ENCODE assay signal across 9 mouse cellular contexts in the genomic region with DNA sequence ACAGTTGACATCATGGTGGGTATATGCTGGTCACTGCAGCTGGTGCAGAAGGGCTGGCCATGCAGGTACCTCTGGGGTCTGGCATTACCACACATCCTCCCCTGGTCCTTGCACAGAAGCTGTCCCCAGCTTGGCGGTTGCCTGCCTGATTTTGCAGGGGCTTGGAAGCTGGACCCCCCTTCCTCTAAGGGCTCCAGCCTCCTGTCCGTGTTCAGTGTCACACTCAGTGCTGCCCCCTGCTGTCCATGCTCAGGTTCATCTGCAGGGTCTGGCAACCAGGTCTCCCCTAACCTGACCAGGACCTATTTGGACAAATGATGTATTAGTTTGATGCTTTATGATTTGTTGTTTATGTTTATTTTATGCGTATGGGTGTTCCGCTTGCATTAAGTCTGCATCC. TPM values are rescaled to one million over a fixed set of nuclear protein-coding genes. Genes with fewer than 3 reads are reported as not detected.
DNase-seq lines count a peak whose midpoint lies in the region; ATAC-seq and TF ChIP-seq lines count a peak whose summit lies in the region.
"Had no signal": no experiment of that assay in that cellular context is flagged by ENCODE, and none has a peak within 500 bp of the region (broad histone marks: within the 10 kb centered on the region; RNA-seq: fewer than 3 reads in every experiment).

No protein-coding gene starts in this region.

- H3K9me3 ChIP-seq in forebrain, embryonic 11.5 days (ENCODE audit: control insufficient read depth, low read length), result no peaks in the 10 kb centered on the region
- no peaks in the 10 kb centered on the region for H3K9me3 ChIP-seq in forebrain, embryonic 16.5 days (ENCODE audit: control insufficient read depth, low read length)
- H3K9me3 ChIP-seq in neural tube, embryonic 15.5 days (replicated peaks), result no peaks in the 10 kb centered on the region
- no peaks in the 10 kb centered on the region for H3K9me3 ChIP-seq in lung, postnatal 0 days (ENCODE audit: low read length)

- H3K4me2 ChIP-seq in forebrain, embryonic 11.5 days (ENCODE audit: low read depth, low read length, severe bottlenecking), result no peak overlapping the region
- H3K4me2 ChIP-seq in forebrain, embryonic 16.5 days (ENCODE audit: low read length), result no peak overlapping the region
- H3K4me2 ChIP-seq in neural tube, embryonic 15.5 days, result no peak overlapping the region
- H3K4me2 ChIP-seq in lung, postnatal 0 days (replicated peaks; ENCODE audit: low read depth, low read length), result no peak overlapping the region
- H3K4me2 ChIP-seq: limb, embryonic 12.5 days had no signal

- no peaks in the 10 kb centered on the region for H3K27me3 ChIP-seq in forebrain, embryonic 11.5 days (ENCODE audit: control insufficient read depth, insufficient read depth, low read length)
- H3K27me3 ChIP-seq in forebrain, embryonic 16.5 days (replicated peaks; ENCODE audit: control insufficient read depth, insufficient read depth, low read length), result no peaks in the 10 kb centered on the region
- no peaks in the 10 kb centered on the region for H3K27me3 ChIP-seq in neural tube, embryonic 15.5 days (replicated peaks)
- no peaks in the 10 kb centered on the region for H3K27me3 ChIP-seq in lung, postnatal 0 days (replicated peaks; ENCODE audit: insufficient read depth, low read length)
- no peaks in the 10 kb centered on the region for H3K27me3 ChIP-seq in spleen, adult 2 months (ENCODE audit: control insufficient read depth, insufficient read depth, low read length)
- H3K27me3 ChIP-seq: limb, embryonic 12.5 days had no signal

- peak; percentile 74 for DNase-seq in forebrain, embryonic 11.5 days (ENCODE audit: low spot score)
- peak; percentile 65 for DNase-seq in neural tube, embryonic 10.5 days (ENCODE audit: extremely low spot score, low spot score)
- peak; percentile 64 for DNase-seq in brain, adult 2 months (ENCODE audit: low read depth, low spot score)
- DNase-seq in gastrocnemius, adult 2 months, result peak; percentile 62
- peak; percentile 22 for DNase-seq in lung, postnatal 0 days (ENCODE audit: low spot score)
- peak in 1 of 2 experiments; percentile 60 for DNase-seq in spleen, adult 2 months (ENCODE audit: low read depth in 1 of 2, low spot score in 2 of 2)

- no peak overlapping the region for H3K4me3 ChIP-seq in forebrain, embryonic 11.5 days (ENCODE audit: low read depth, low read length)
- no peak overlapping the region for H3K4me3 ChIP-seq in forebrain, embryonic 16.5 days (replicated peaks; ENCODE audit: low read length)
- no peak overlapping the region for H3K4me3 ChIP-seq in neural tube, embryonic 15.5 days (replicated peaks)
- H3K4me3 ChIP-seq in gastrocnemius, adult 2 months, result no peak overlapping the region
- no peak overlapping the region for H3K4me3 ChIP-seq in lung, postnatal 0 days (ENCODE audit: low read depth, low read length)
- H3K4me3 ChIP-seq in spleen, adult 2 months (ENCODE audit: extremely low read depth, insufficient read depth, insufficient read length), result no peak overlapping the region
- H3K4me3 ChIP-seq: limb, embryonic 12.5 days had no signal

- no peaks in the 10 kb centered on the region; the same call in 1 of the 2 replicates for H3K36me3 ChIP-seq in forebrain, embryonic 11.5 days (ENCODE audit: control insufficient read depth, insufficient read depth, low read length)
- peaks cover 8% of the 10 kb centered on the region; the same call in 1 of the 2 replicates for H3K36me3 ChIP-seq in forebrain, embryonic 16.5 days (ENCODE audit: control insufficient read depth, insufficient read depth)
- peaks cover 46% of the 10 kb centered on the region for H3K36me3 ChIP-seq in neural tube, embryonic 15.5 days
- peaks cover 12% of the 10 kb centered on the region; the same call in 1 of the 2 replicates for H3K36me3 ChIP-seq in lung, postnatal 0 days (ENCODE audit: insufficient read depth, low read length)
- H3K36me3 ChIP-seq in spleen, adult 2 months (ENCODE audit: control insufficient read depth, insufficient read depth, low read length), result peaks cover 12% of the 10 kb centered on the region

- no peaks in the 10 kb centered on the region for H3K4me1 ChIP-seq in forebrain, embryonic 11.5 days (replicated peaks; ENCODE audit: control insufficient read depth, insufficient read depth, low read length)
- no peaks in the 10 kb centered on the region for H3K4me1 ChIP-seq in forebrain, embryonic 16.5 days (replicated peaks; ENCODE audit: control insufficient read depth, insufficient read depth, low read length)
- H3K4me1 ChIP-seq in neural tube, embryonic 15.5 days, result no peaks in the 10 kb centered on the region
- H3K4me1 ChIP-seq in lung, postnatal 0 days (ENCODE audit: insufficient read depth, low read depth, low read length), result no peaks in the 10 kb centered on the region
- no peaks in the 10 kb centered on the region for H3K4me1 ChIP-seq in spleen, adult 2 months (ENCODE audit: control insufficient read depth, insufficient read depth, insufficient read length)
- H3K4me1 ChIP-seq: limb, embryonic 12.5 days had no signal

- no peak for TF ChIP-seq POLR2A in spleen, adult 2 months (IDR thresholded peaks at IDR 0.05; ENCODE audit: low read depth, low read length)

- 59% methylated on average over 4 of the region's 4 CpGs for WGBS in forebrain, embryonic 11.5 days
- WGBS in forebrain, embryonic 16.5 days, result 69% methylated on average over 4 of the region's 4 CpGs
- WGBS in neural tube, embryonic 15.5 days, result 70% methylated on average over 4 of the region's 4 CpGs
- 69% methylated on average over 4 of the region's 4 CpGs for WGBS in lung, postnatal 0 days
- 78% methylated on average over 4 of the region's 4 CpGs for WGBS in spleen, adult 2 months

- no peak for TF ChIP-seq EP300 in lung, postnatal 0 days (IDR thresholded peaks at IDR 0.05)

- peak; percentile 70 for TF ChIP-seq CTCF in gastrocnemius, adult 2 months (IDR thresholded peaks at IDR 0.05)
- peak; percentile 76 for TF ChIP-seq CTCF in lung, postnatal 0 days (IDR thresholded peaks at IDR 0.05)
- TF ChIP-seq CTCF in spleen, adult 2 months (IDR thresholded peaks at IDR 0.05; ENCODE audit: extremely low read depth, insufficient read depth, insufficient read length, insufficient replicate concordance), result peak; percentile 69; the same call in 1 of the 2 replicates

- intact Hi-C loops in gastrocnemius, adult 2 months (cut with DNase I), result no loop called here

- H3K9ac ChIP-seq in forebrain, embryonic 11.5 days (ENCODE audit: low read length), result no peak overlapping the region
- no peak overlapping the region for H3K9ac ChIP-seq in forebrain, embryonic 16.5 days (replicated peaks; ENCODE audit: low read depth, low read length)
- no peak overlapping the region for H3K9ac ChIP-seq in neural tube, embryonic 15.5 days (replicated peaks)
- H3K9ac ChIP-seq in lung, postnatal 0 days (replicated peaks; ENCODE audit: low read depth), result no peak overlapping the region
- H3K9ac ChIP-seq: limb, embryonic 12.5 days had no signal

- ATAC-seq in forebrain, embryonic 11.5 days (replicated peaks; ENCODE audit: low FRiP score), result peak; percentile 64
- no peak for ATAC-seq in forebrain, embryonic 16.5 days
- ATAC-seq in neural tube, embryonic 15.5 days (ENCODE audit: low FRiP score), result no peak
- ATAC-seq in lung, postnatal 0 days, result no peak

- no peak overlapping the region for H3K27ac ChIP-seq in forebrain, embryonic 11.5 days (ENCODE audit: low read depth, low read length)
- H3K27ac ChIP-seq in forebrain, embryonic 16.5 days (ENCODE audit: low read length), result no peak overlapping the region
- no peak overlapping the region for H3K27ac ChIP-seq in neural tube, embryonic 15.5 days (replicated peaks)
- no peak overlapping the region for H3K27ac ChIP-seq in gastrocnemius, adult 2 months
- no peak overlapping the region for H3K27ac ChIP-seq in lung, postnatal 0 days (ENCODE audit: low read length)
- H3K27ac ChIP-seq in spleen, adult 2 months (ENCODE audit: insufficient read depth, low read length), result no peak overlapping the region
- H3K27ac ChIP-seq: limb, embryonic 12.5 days had no signal

RNA-seq across cellular contexts. Expression of a gene that starts 15.2 kb away (rescaled TPM):
- polyA plus RNA-seq in forebrain, embryonic 11.5 days (2014; fragmentation: Nextera tagmentation; extraction: Ambion mirVana), result 140 and 143 TPM in 2 replicates
- polyA plus RNA-seq in forebrain, embryonic 16.5 days (2015; fragmentation: Nextera tagmentation; extraction: Ambion mirVana), result 46.3 and 47.7 TPM in 2 replicates
- 38.7 and 54.4 TPM in 2 replicates for polyA plus RNA-seq in neural tube, embryonic 15.5 days (2015; fragmentation: Nextera tagmentation; extraction: Ambion mirVana)
- 10 to 100 TPM; 18.7 to 19.9 TPM for total RNA-seq in gastrocnemius, adult 2 months (2021)
- 36.4 and 40.4 TPM in 2 replicates for polyA plus RNA-seq in lung, postnatal 0 days (2015; fragmentation: Nextera tagmentation; extraction: Ambion mirVana)
- 3.1 and 3.9 TPM in 2 replicates for polyA plus RNA-seq in spleen, adult 2 months (2012; rRNA removed)

RNA-seq across cellular contexts. Expression of a gene that starts 15.2 kb away (rescaled TPM):
- 17.3 and 20.8 TPM in 2 replicates for polyA plus RNA-seq in forebrain, embryonic 11.5 days (2014; fragmentation: Nextera tagmentation; extraction: Ambion mirVana)
- polyA plus RNA-seq in forebrain, embryonic 16.5 days (2015; fragmentation: Nextera tagmentation; extraction: Ambion mirVana), result 23.5 and 26.9 TPM in 2 replicates
- 15.0 and 16.2 TPM in 2 replicates for polyA plus RNA-seq in neural tube, embryonic 15.5 days (2015; fragmentation: Nextera tagmentation; extraction: Ambion mirVana)
- total RNA-seq in gastrocnemius, adult 2 months (2021), result 1 to 10 TPM; 2.6 to 3.1 TPM
- polyA plus RNA-seq in lung, postnatal 0 days (2015; fragmentation: Nextera tagmentation; extraction: Ambion mirVana), result 6.7 and 7.4 TPM in 2 replicates
- 17.2 and 21.1 TPM in 2 replicates for polyA plus RNA-seq in spleen, adult 2 months (2012; rRNA removed)

RNA-seq across cellular contexts. Expression of a gene that starts 24.6 kb away (rescaled TPM):
- polyA plus RNA-seq in forebrain, embryonic 11.5 days (2014; fragmentation: Nextera tagmentation; extraction: Ambion mirVana), result 82.6 and 100 TPM in 2 replicates
- polyA plus RNA-seq in forebrain, embryonic 16.5 days (2015; fragmentation: Nextera tagmentation; extraction: Ambion mirVana), result 88.5 and 94.4 TPM in 2 replicates
- polyA plus RNA-seq in neural tube, embryonic 15.5 days (2015; fragmentation: Nextera tagmentation; extraction: Ambion mirVana), result 96.4 and 100 TPM in 2 replicates
- 1 to 10 TPM; 6.6 to 8.1 TPM for total RNA-seq in gastrocnemius, adult 2 months (2021)
- 94.7 and 113 TPM in 2 replicates for polyA plus RNA-seq in lung, postnatal 0 days (2015; fragmentation: Nextera tagmentation; extraction: Ambion mirVana)
- 21.4 and 21.7 TPM in 2 replicates for polyA plus RNA-seq in spleen, adult 2 months (2012; rRNA removed)

RNA-seq across cellular contexts. Expression of a gene that starts 40.4 kb away (rescaled TPM):
- polyA plus RNA-seq in forebrain, embryonic 11.5 days (2014; fragmentation: Nextera tagmentation; extraction: Ambion mirVana), result not detected in 2 replicates
- polyA plus RNA-seq in forebrain, embryonic 16.5 days (2015; fragmentation: Nextera tagmentation; extraction: Ambion mirVana), result not detected in 2 replicates
- polyA plus RNA-seq in neural tube, embryonic 15.5 days (2015; fragmentation: Nextera tagmentation; extraction: Ambion mirVana), result 0.05 TPM in 1 of 2 replicates, not detected in the other
- total RNA-seq in gastrocnemius, adult 2 months (2021), result under 1 TPM; 0.18 to 0.20 TPM
- not detected in 2 replicates for polyA plus RNA-seq in lung, postnatal 0 days (2015; fragmentation: Nextera tagmentation; extraction: Ambion mirVana)
- polyA plus RNA-seq in spleen, adult 2 months (2012; rRNA removed), result 0.02 and 0.04 TPM in 2 replicates
